Mouse (Mus musculus) c-Kit-positive CD71-negative TER-119-negative erythroid progenitor cells, embryonic 14.5 days (primary cell): ENCODE data around the gene Cyp4f37.

Experiments used
- DNase-seq: peaks from one replicate; pipeline ENCODE4 v3.0.0-alpha.2; 2013; ENCODE audit warnings: low read depth

The Cyp4f37 gene

DNA sequence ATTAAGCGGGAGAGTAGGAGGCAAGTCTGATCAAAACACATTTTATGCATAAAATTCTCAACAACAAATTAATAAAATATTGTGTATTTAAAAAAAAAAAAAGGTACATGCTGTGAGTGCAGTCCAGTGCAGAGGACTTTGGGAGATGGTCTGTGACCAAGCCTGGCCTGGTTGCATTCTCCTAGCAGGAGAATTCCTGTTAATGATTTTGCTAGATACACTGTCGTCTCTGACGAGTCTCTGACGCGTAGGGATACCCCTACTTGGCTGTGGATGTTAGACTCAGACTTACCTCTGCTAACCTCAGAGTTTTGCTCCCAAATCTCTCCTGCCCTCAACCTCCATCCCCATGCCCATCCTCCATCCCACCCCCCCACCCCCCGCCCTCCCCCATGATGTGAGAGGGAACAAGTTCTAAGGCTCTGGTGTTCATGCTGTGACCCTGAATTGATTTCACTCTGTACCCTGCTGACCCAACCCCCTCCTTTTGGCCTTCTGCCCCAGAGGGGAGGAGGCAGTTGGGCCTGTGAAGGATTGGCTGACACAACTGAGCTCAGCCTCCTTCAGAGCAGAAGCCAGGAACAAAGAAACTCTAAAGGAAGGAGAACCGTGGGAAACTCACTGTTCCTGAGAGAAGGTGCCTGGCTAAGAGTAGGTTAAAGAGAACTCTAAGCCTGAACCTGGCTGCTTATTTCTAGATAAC is 64.1 kb downstream of the Cyp4f37 start, which contains the start of gene Cyp4f15:
Cyp4f15 (plus strand) TSS at position 580 of the 703 bp plus-strand sequence.
- DNase-seq: no peak
